Mouse (Mus musculus) cerebellum, postnatal 10 days (tissue): ENCODE data around the gene Slco2a1.

Experiments used
- DNase-seq, 2 experiments: peaks; one replicate each; pipeline ENCODE4 v3.0.0; 2021; ENCODE audit warnings: mixed read lengths in 2 of 2

The Slco2a1 gene

GRCm38 (mm10) chr9:102985111-102985510 is 3.4 kb upstream of the Slco2a1 start:
- no peak for DNase-seq

- DNase-seq, result no peak
These were observed 2.6 kb upstream of the Slco2a1 start for GRCm38 (mm10) chr9:102985939-102986338.

GRCm38 (mm10) chr9:102990306-102991133 is 2.0 kb downstream of the Slco2a1 start:
- peak in 1 of 2 experiments; percentile 26 for DNase-seq

GRCm38 (mm10) chr9:102991134-102991406 is 2.6 kb downstream of the Slco2a1 start:
- DNase-seq, result no peak

DNA sequence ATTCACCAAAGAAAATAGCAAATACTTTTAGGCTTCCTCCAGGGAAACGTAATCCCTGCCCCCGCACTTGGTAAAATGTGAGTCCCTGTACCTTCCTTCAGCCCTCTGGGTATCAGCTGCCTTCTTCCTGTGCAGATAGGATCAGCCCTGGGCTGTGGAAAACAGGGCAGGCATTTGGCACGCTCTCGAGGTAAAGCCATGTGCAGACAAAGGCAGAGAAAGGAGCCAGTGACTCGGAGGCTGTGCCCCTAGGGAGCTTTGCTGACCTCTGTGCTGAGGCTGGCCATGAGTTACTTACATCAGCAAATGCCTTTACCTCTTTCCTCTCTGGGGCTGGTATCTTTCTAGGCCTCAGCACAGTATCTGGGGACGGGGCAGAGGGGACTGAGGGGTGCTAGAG is 4.4 kb downstream of the Slco2a1 start:
- no peak for DNase-seq

GRCm38 (mm10) chr9:102993764-102994163 is 5.3 kb downstream of the Slco2a1 start:
- DNase-seq, result no peak

GRCm38 (mm10) chr9:102995800-102996635 is 7.5 kb downstream of the Slco2a1 start:
- DNase-seq, result no peak

DNA sequence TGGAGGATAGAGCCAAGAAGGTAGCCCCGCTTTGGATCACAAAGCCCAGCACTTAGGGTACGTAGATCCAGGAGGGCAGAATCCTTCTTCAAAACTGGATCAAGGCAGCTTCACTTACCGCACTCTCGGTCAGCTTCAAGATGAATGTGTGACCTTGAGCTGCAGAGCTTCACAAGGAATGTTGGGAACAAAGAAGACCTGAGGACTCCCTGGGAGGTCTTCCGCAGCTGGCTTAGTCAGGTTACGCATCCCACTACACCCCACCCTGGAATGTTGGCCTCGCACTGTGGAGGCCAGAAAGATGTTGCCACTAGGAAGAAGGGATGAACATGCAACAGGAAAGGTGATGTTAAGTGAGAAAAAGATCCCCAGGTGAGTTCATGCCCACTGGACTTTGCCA is 11.9 kb downstream of the Slco2a1 start:
- DNase-seq, result no peak

GRCm38 (mm10) chr9:103004343-103004742 is 15.8 kb downstream of the Slco2a1 start:
- no peak for DNase-seq

DNA sequence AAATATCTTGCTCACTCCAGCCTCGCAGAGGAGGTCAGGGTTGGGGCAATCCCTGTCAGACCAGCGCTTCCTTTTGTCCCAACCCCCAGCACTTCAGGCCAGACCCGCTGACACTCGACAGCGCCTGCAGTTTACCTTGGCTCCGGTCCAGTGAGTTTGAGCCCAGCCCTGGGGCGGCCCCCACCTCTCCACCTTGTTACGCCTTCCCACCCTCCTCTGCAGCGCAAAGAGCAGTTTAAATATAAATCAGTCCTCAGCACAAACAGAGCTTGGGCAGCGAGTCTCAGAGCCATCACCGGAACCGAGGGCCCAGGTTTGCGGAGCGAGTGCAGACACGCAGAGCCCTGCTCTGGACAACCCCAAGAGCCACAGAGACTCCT is 19.2 kb downstream of the Slco2a1 start:
- DNase-seq, result peak; percentile 63 to 65

DNA sequence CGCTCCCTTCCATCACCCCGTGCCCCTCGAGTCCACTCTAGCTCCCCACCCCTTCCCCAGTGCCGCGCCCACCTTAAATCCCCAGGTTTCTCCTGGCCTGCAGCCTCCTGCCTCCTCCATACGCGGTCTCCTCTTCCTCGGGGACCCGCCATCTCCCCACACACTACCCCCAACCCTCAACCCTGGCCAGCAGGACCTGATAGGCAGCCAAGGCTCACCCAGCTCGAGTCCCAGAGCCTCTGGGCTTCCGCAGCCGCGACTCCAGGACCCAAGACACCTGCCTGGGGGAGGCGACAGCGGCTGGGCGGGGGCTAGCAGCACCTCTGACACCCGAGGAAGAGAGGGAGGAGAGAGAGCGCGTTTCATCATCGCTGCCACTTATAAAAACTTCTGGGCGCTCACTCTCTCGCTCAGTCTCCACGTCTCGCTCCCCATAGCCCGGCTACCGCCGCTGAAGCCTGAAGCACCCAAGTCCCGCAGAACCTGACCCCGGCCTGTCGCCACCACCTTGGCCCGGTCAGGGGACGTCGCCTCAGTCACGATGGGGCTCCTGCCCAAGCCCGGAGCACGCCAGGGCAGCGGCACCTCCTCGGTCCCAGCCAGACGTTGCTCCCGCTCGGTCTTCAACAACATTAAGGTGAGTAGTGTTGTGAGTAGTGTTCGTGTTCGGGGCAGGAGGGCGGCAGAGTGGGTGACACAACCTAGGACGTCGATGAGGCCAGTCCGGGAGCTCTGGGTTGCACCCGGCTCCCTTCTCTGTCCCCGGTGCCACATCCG is 19.8 kb downstream of the Slco2a1 start:
- peak; percentile 26 to 34 for DNase-seq

DNA sequence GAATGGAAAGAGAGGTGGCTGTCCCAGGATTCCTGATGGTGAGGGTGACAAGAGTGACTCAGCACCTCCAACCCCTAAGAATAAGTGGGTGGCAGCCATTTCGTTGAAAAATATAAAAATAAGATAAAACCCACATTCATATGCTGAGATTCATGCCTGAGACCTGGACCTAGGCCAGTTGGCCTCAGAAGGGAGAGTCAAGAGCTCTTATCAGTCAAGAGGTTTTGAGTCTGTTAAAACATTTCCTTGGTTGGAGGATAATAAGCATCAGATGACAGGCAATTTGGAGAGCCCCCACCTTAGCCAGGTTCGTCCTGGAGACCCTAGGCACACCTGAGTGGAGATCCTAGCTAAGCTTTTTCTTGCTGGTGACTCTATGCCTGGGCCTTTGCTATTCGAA is 21.6 kb downstream of the Slco2a1 start:
- no peak for DNase-seq

DNA sequence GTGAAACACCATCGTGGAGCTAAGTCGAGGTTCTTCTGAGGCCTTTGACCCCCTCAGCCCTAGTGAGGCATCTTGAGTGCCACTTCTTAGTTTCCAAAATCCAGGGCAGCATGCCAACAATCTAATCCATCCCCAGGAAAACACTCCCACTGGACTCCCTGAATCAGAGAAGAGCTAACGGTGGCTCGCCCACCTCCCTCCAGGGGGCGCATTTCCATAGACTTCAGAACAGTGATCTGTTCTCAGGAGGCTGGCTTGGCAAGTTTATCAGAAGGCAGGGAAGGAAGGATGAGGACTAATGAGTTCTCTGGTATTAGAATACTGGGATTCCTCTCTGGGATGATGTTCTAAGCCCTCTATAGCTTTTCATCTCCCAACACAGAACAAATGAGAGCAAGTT is 24.9 kb downstream of the Slco2a1 start:
- DNase-seq, result peak; percentile 81 to 83

- no peak for DNase-seq
These were observed 26.2 kb downstream of the Slco2a1 start for GRCm38 (mm10) chr9:103014686-103015085.

GRCm38 (mm10) chr9:103024116-103024515 is 35.6 kb downstream of the Slco2a1 start:
- DNase-seq, result no peak

DNA sequence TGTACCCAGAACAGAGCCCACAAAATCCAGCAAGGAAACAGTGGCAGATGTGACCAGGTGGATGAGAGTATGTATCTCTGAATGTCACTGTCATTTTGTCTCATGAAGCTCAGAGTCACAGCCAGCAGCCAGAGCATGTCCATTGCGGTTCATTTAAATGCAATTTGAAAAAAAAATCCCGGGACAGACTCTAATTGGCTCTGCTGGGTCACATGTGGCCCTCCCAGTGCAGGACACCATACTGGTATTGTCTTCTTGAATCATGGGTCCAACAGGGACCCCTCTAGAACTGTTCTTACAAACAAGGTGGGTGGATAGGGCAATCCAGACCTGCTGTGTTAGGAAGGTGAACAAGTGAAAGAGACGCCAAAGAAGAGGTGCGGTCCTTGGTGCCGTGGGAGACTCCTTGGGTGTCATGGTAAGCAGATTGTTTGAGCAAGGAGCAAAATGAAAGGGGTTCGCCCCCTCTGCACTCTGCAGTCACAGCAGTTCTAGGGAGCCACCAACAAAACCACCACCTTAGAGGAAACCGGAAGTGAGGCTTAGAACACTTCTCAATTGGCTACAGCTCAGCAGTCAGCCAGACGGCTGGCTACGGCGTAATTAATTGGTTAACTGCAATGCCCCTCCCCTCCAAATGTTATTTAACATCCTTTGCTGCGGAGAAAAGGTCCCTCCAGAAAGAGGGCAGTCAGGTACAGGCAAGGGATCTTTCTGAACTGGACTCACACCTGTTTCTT is 38.8 kb downstream of the Slco2a1 start:
- no peak for DNase-seq

DNA sequence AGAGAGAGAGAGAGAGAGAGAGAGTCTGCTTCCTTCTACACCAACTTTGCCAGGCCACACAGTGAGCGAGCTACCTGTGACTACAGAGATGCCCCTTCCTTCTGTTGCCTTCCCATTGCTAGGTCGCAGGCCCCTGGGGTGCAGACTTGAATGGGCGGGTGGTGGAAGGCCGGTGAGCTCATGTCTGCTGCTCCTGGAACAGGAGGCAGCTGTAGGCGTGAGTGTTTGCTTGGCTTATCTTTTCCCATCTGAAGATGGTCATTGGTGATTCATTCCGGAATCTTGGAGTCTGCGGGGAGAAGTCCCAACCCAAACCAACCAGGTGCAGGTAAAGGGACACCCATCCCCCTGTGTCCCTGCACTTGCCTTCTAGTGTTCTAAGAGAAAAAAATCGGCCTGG is 40.5 kb downstream of the Slco2a1 start:
- DNase-seq, result no peak

GRCm38 (mm10) chr9:103030041-103030440 is 41.5 kb downstream of the Slco2a1 start:
- DNase-seq, result no peak

DNA sequence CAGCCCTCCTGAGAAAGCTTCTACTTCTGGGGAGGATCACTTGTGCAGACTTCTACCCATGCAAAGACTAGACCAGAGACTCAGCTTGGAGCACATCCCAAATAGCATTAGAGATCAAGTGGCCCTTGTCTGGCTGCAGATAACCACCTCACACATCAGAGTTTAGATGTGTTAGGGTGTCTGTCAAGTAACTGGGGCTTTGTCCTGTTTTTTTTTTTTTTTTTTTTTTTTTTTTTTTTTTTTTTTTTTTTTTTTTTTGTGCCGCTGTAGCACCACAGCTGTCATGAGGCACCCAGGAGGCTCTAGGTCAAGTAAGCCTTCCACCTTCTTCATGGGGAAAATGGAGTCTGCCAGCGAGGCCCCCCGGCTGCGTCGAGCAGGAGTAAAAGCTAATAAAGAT is 42.7 kb downstream of the Slco2a1 start:
- DNase-seq, result no peak

- peak; percentile 64 to 65 for DNase-seq
These were observed 43.7 kb downstream of the Slco2a1 start for GRCm38 (mm10) chr9:103032193-103032592.

GRCm38 (mm10) chr9:103033381-103033780 is 44.9 kb downstream of the Slco2a1 start:
- DNase-seq, result no peak

DNA sequence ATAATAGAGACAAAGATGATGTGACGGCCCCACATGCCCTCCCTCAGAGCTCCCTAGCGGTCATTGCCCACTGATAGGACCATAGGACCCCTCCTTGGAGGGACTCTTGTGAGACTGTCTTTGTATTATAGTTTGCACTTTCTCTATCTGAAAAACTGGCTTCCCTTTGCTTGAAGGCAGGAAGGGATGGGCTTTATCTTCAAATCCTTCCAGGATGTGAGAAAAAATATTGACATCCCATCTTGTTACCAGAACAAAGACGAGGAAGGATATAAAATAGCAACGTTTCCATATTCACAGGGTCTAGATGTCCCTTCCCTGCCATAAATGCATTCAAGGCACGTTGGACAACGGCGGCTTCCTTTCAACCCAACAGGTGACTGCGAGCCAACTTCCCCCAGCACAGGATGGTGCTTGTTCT is 48.5 kb downstream of the Slco2a1 start:
- no peak for DNase-seq

DNA sequence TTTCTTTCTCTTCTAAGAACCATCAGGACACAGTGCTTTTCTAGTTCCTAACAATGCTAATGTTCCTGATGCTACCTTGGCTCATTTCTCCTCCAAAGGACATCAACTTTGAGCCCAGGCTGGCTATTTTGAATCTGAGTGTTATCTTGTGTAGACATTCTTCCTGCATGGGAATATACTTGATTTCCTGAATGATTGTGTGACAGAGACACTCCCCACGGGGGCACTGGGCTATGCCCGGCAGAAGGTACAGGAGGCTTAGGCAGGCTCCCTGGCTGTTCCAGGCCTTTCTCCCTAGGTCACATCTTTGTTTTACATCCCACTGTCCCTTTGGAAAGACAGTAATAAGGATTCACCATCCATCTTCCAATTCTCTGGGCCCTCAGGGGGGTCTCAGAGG is 49.8 kb downstream of the Slco2a1 start:
- no peak for DNase-seq
